Mouse (Mus musculus) hindbrain, embryonic 12.5 days (tissue): ENCODE results near the gene Stub1. TPM values are rescaled to one million over a fixed set of nuclear protein-coding genes. Genes with fewer than 3 reads are reported as not detected.

Source experiments
- ATAC-seq: fragments of 200-750 bp; cut with Nextera tagmentation; 2 replicates; pipeline ENCODE4 v1.8.0; 2017; ENCODE audit warnings: moderate TSS enrichment; ENCODE audit not compliant: low FRiP score
- H3K27ac ChIP-seq: fragments of 300-500 bp; sonication (generic); 2 replicates; pipeline ENCODE4 v1.5.1; 2016; ENCODE audit warnings: mild to moderate bottlenecking
- H3K27me3 ChIP-seq: fragments of 300-500 bp; sonication (generic); 2 replicates; pipeline ENCODE4 v1.6.1; 2016; ENCODE audit warnings: mild to moderate bottlenecking
- H3K36me3 ChIP-seq: fragments of 300-500 bp; sonication (generic); 2 replicates; pipeline ENCODE4 v1.6.1; 2016; ENCODE audit warnings: mild to moderate bottlenecking
- H3K4me1 ChIP-seq: fragments of 300-500 bp; sonication (generic); 2 replicates; pipeline ENCODE4 v1.6.1; 2016
- H3K4me2 ChIP-seq: fragments of 300-500 bp; sonication (generic); replicated peaks from 2 replicates; pipeline ENCODE4 v1.6.1; 2016; ENCODE audit warnings: mild to moderate bottlenecking
- H3K4me3 ChIP-seq: fragments of 300-500 bp; sonication (generic); 2 replicates; pipeline ENCODE4 v1.5.1; 2016; ENCODE audit warnings: mild to moderate bottlenecking
- H3K9ac ChIP-seq: fragments of 300-500 bp; sonication (generic); 2 replicates; pipeline ENCODE4 v1.6.1; 2016; ENCODE audit warnings: mild to moderate bottlenecking, moderate library complexity
- H3K9me3 ChIP-seq: fragments of 300-500 bp; sonication (generic); replicated peaks from 2 replicates; pipeline ENCODE4 v1.6.1; 2016; ENCODE audit warnings: mild to moderate bottlenecking
- WGBS: fragments of 180-500 bp; shearing (Covaris S2); methylation state at CpG from one replicate; pipeline ENCODE4 v1.1.7; 2016; 5-methylcytosine and 5-hydroxymethylcytosine counted together
- polyA plus RNA-seq: library from polyadenylated mRNA; unstranded; fragments of >200 nt; fragmentation: Nextera tagmentation; extraction: Ambion mirVana; gene quantifications from 2 replicates; pipeline ENCODE4 v1.2.1, GENCODE M21; 2016

Stub1 gene
- polyA plus RNA-seq, 1 experiment from 2014 or later, result 291 TPM

DNA sequence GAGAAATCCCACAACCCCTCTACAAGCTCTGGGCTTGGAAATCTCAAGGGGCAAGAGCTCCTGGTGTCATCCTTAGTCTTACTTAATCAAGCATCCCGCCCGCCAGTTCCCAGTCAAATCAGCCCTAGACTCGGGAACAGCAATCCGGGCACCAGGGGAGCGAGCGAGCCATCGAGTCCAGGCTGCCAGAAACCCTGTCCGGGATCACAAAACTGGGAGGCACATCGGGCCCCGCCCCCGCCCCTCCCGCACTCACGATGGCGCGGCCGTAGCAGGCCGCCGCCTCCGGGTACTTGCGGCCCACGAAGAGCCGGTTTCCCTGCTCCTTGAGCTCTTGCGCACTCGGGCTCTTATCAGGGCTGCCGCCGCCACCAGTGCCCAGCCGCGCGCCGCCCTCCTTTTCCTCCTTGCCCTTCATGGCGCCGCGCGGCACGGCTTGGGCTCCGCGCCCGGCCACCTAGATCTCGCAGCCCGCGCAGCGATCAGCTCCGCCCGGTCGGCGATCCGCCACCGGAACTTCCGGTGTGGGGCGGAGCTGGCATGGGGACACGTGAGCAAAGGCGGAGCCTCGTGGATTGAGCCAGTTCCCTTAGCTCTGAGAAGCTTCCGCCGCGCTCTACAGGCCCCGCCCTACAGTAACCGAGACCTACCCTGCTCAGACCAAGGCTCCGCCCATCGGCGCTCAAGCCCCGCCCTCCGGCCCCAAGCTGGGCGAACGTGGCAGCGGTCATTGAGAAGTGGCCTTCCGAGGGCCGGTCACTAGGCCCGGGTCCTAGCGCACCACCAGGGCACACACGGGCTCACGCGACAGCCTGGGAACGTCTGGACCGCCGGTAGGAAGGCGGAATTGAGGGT is 541 bp downstream of the Stub1 start:
- WGBS, result under 1% methylated on average over 67 of the region's 77 CpGs
- peak overlapping the region; percentile 96 for H3K27ac ChIP-seq
- peak overlapping the region; percentile 73 for H3K4me3 ChIP-seq
- ATAC-seq, result peak; percentile 90
- no peaks in the 10 kb centered on the region for H3K27me3 ChIP-seq
- peak overlapping the region; percentile 84 for H3K9ac ChIP-seq
- H3K9me3 ChIP-seq, result no peaks in the 10 kb centered on the region
- H3K36me3 ChIP-seq, result peaks cover 36% of the 10 kb centered on the region
- peak overlapping the region; percentile 89 for H3K4me2 ChIP-seq
- peaks cover 81% of the 10 kb centered on the region for H3K4me1 ChIP-seq

- H3K4me1 ChIP-seq, result peaks cover 79% of the 10 kb centered on the region
- peak overlapping the region; percentile 96 for H3K27ac ChIP-seq
- H3K4me2 ChIP-seq, result peak overlapping the region; percentile 89
- H3K36me3 ChIP-seq, result peaks cover 46% of the 10 kb centered on the region
- no peak for ATAC-seq
- H3K9me3 ChIP-seq, result no peaks in the 10 kb centered on the region
- 64% methylated on average over 21 of the region's 21 CpGs for WGBS
- no peaks in the 10 kb centered on the region for H3K27me3 ChIP-seq
- H3K9ac ChIP-seq, result peak overlapping the region; percentile 84
- H3K4me3 ChIP-seq, result peak overlapping the region; percentile 73
These were observed 1.5 kb downstream of the Stub1 start for GRCm38 (mm10) chr17:25831451-25832281.

DNA sequence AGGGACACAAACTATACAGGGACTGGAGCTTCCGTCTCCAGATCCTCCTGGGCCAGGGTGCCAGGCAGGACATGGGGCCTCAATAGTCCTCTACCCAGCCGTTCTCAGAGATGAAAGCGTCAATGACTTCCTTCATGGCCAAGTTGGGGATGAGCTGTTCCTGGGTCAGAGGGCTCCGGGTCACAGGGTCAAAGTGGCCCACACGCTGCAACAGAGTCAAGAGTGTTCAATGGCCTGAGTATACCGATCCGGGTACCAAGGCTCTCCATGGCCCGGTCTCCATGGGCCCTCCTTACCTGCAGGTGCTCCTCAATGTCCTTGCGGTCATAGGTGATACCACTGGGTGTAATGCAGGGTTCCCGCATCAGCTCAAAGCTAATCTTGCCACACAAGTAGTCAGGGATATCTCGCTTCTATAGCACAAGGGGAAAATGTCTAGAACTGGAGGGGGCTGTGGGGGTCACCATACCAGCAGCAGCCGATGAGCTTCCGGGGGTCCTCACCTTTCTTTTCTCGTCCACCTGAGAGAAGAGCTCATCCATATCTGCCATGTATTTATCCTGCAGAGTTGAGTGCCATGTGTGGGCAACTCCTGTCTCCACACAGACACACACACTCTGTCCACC is 2.3 kb downstream of the Stub1 start:
- Histone ChIP-seq H3K9me3 (no peaks in the 10 kb centered on the region), H3K36me3 (peaks cover 54% of the 10 kb centered on the region), H3K4me2 (peak overlapping the region; percentile 89; the same call in 1 of the 2 replicates), H3K27me3 (no peaks in the 10 kb centered on the region), H3K27ac (no peak overlapping the region), H3K4me1 (peaks cover 78% of the 10 kb centered on the region), H3K9ac (0 out of 2 replicates have a peak overlapping the region, but pooled peaks have one; percentile 84), H3K4me3 (peak overlapping the region; percentile 73; the same call in 1 of the 2 replicates)
- WGBS, result 88% methylated on average over 14 of the region's 14 CpGs
- ATAC-seq, result no peak

- ATAC-seq, result no peak
- Histone ChIP-seq H3K27ac (no peak overlapping the region), H3K4me2 (peak overlapping the region; percentile 92), H3K9me3 (no peaks in the 10 kb centered on the region), H3K27me3 (no peaks in the 10 kb centered on the region), H3K9ac (no peak overlapping the region), H3K4me3 (peak overlapping the region; percentile 2), H3K36me3 (peaks cover 56% of the 10 kb centered on the region), H3K4me1 (peaks cover 79% of the 10 kb centered on the region)
- 85% methylated on average over 4 of the region's 4 CpGs for WGBS
These were observed 2.9 kb downstream of the Stub1 start for GRCm38 (mm10) chr17:25830200-25830753.

GRCm38 (mm10) chr17:25829558-25830017 is 3.6 kb downstream of the Stub1 start:
- Histone ChIP-seq H3K4me1 (peaks cover 79% of the 10 kb centered on the region), H3K27me3 (no peaks in the 10 kb centered on the region), H3K9me3 (no peaks in the 10 kb centered on the region), H3K27ac (peak overlapping the region; percentile 91), H3K4me2 (peak overlapping the region; percentile 92), H3K4me3 (peak overlapping the region; percentile 61), H3K9ac (peak overlapping the region; percentile 79), H3K36me3 (peaks cover 51% of the 10 kb centered on the region)
- 41% methylated on average over 8 of the region's 8 CpGs for WGBS
- ATAC-seq, result no peak

DNA sequence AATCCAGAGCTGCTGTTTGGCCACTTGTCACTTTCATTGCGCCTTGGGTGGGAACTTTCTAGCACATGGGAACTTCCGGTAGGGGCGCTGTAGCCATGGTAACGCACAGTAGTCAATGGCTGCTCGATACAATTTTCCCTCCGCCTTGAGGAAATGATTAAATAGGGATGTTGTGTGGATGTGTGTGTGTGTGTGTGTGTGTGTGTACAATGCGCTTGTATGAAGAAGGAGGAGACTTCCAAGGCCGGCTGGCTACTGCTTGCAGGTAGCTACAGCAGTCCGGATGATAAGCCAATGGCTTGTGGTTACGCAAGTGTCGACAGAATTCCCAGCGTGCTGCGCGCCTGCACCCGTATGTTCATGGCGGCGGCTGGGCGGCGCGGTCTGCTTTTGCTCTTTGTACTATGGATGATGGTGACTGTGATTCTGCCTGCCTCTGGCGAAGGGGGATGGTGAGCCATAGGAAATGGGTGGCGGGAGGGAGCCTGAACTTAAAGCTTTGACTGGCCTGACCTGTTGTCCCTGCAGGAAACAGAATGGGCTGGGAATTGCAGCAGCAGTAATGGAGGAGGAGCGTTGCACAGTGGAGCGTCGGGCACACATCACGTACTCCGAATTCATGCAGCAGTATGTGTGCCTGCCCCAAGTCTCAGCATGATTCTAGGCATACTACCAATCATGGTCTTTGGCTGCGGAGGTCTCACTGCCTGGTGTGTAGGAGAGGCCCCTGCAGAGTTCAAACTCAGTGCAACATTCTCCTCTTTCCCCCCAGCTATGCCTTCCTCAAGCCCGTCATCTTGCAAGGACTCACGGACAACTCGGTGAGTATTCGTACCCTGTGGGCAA is 4.3 kb downstream of the Stub1 start, which contains the start of gene Jmjd8:
Jmjd8 (plus strand) TSS at position 156 of the 846 bp plus-strand sequence.
- Histone ChIP-seq H3K36me3 (peaks cover 51% of the 10 kb centered on the region), H3K9ac (peak within 1 kb of the TSS; percentile 79), H3K4me3 (peak within 1 kb of the TSS; percentile 61), H3K4me1 (peaks cover 79% of the 10 kb centered on the region), H3K9me3 (no peaks in the 10 kb centered on the region), H3K27me3 (no peaks in the 10 kb centered on the region), H3K4me2 (peak within 1 kb of the TSS; percentile 92), H3K27ac (peak within 1 kb of the TSS; percentile 91)
- peak; percentile 48 for ATAC-seq
- WGBS, result under 1% methylated on average over 32 of the region's 32 CpGs

DNA sequence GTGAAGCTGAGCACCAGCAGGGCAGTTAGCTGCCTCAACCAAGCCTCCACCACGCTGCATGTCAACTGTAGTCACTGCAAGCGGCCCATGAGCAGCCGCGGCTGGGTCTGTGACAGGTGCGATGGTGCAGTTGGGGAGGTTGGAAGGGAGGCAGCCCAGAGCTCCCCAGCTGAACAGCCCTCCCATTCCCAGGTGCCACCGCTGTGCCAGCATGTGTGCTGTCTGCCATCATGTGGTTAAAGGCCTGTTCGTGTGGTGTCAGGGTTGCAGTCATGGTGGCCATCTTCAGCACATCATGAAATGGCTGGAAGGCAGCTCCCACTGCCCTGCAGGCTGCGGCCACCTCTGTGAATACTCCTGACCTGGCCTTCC is 5.0 kb downstream of the Stub1 start:
- Histone ChIP-seq H3K36me3 (peaks cover 51% of the 10 kb centered on the region), H3K9ac (peak overlapping the region; percentile 79)

GRCm38 (mm10) chr17:25827546-25828222 is 5.5 kb downstream of the Stub1 start:
- no peak for ATAC-seq
- peak overlapping the region; percentile 92; the same call in 1 of the 2 replicates for H3K4me2 ChIP-seq
- peak overlapping the region; percentile 79 for H3K9ac ChIP-seq
- H3K27ac ChIP-seq, result no peak overlapping the region
- peaks cover 77% of the 10 kb centered on the region for H3K4me1 ChIP-seq
- no peaks in the 10 kb centered on the region for H3K9me3 ChIP-seq
- peak overlapping the region; percentile 61 for H3K4me3 ChIP-seq
- H3K27me3 ChIP-seq, result no peaks in the 10 kb centered on the region
- peaks cover 51% of the 10 kb centered on the region for H3K36me3 ChIP-seq
- 85% methylated on average over 22 of the region's 22 CpGs for WGBS

More for the DNA sequence above, 5.0 kb downstream of the Stub1 start:
- peak overlapping the region; percentile 92 for H3K4me2 ChIP-seq
- peak overlapping the region; percentile 91 for H3K27ac ChIP-seq
- peaks cover 74% of the 10 kb centered on the region for H3K4me1 ChIP-seq
- no peaks in the 10 kb centered on the region for H3K27me3 ChIP-seq
- 85% methylated on average over 8 of the region's 8 CpGs for WGBS
- peak overlapping the region; percentile 61 for H3K4me3 ChIP-seq
- ATAC-seq, result no peak
- H3K9me3 ChIP-seq, result no peaks in the 10 kb centered on the region

DNA sequence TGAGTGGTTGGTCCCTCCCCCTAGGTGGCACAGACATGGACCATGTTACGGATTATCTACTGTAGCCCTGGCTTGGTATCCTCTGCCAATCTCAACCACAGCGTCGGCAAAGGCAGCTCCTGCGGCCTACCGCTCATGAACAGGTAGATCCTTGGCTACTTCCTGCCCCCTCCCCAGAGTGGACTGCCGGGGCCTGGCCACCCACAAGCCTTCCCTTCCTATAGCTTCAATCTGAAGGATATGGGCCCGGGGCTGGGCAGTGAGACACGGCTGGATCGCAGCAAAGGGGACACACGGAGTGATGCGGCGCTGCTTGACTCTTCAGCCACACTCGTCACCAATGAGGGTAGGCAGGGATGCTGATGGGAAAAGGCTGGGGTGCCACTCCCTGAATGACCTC is 6.2 kb downstream of the Stub1 start:
- no peaks in the 10 kb centered on the region for H3K27me3 ChIP-seq
- H3K27ac ChIP-seq, result no peak overlapping the region
- peaks cover 51% of the 10 kb centered on the region for H3K36me3 ChIP-seq
- no peaks in the 10 kb centered on the region for H3K9me3 ChIP-seq
- no peak for ATAC-seq
- H3K4me3 ChIP-seq, result no peak overlapping the region
- 95% methylated on average over 13 of the region's 13 CpGs for WGBS
- no peak overlapping the region for H3K4me2 ChIP-seq
- H3K9ac ChIP-seq, result no peak overlapping the region
- H3K4me1 ChIP-seq, result peaks cover 75% of the 10 kb centered on the region

- Histone ChIP-seq H3K4me3 (no peak overlapping the region), H3K27me3 (no peaks in the 10 kb centered on the region), H3K4me1 (peaks cover 65% of the 10 kb centered on the region), H3K9ac (no peak overlapping the region), H3K4me2 (no peak overlapping the region), H3K9me3 (no peaks in the 10 kb centered on the region), H3K27ac (no peak overlapping the region), H3K36me3 (peaks cover 44% of the 10 kb centered on the region)
- WGBS, result 95% methylated on average over 27 of the region's 27 CpGs
- ATAC-seq, result no peak
These were observed 7.1 kb downstream of the Stub1 start for GRCm38 (mm10) chr17:25825984-25826570.
